Mouse (Mus musculus): ENCODE results near the gene Gyg.
A peak's percentile ranks its signal among the peaks of the same experiment; 100 is the strongest.
"Not testable (repeated sequence)": the region's sequence is repeated elsewhere in the genome, so short reads cannot be mapped to it uniquely, and the experiment has no call there.

Gene Gyg

GRCm38 (mm10) chr3:20130456-20131349 lies 24.4 kb downstream of the Gyg start:
- no peak for DNase-seq

- no peak for DNase-seq
Measured at GRCm38 (mm10) chr3:20129491-20129890, 25.6 kb downstream of the Gyg start.

- DNase-seq: no peak
Measured at GRCm38 (mm10) chr3:20127047-20127595, 28.0 kb downstream of the Gyg start.

- no peak for DNase-seq
Measured at GRCm38 (mm10) chr3:20125604-20126003, 29.5 kb downstream of the Gyg start.

GRCm38 (mm10) chr3:20121582-20121981 lies 33.5 kb downstream of the Gyg start:
- DNase-seq: not testable (repeated sequence)

- no peak for DNase-seq
Measured at GRCm38 (mm10) chr3:20119686-20120244, 35.4 kb downstream of the Gyg start.

GRCm38 (mm10) chr3:20119044-20119591 lies 36.0 kb downstream of the Gyg start:
- DNase-seq: no peak

DNA sequence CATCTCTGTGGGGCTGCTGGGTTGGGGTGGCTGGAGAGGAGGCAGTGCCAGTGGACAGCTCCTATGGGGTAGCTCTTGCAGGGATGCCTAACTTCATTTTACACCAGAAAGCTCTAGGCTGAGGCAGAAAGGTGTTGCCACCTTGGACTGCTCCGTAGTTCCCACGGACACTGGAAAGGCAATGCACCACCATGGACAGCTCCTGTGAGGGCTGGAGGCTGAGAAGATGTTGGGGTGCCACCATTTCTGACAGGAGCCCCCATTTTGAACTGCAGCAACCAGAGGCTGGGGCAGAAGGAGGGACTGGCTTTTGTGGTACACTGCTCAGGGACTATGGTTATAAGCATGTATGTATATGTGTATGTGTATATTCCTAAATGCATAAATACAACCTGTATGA lies 43.2 kb downstream of the Gyg start:
- peak; percentile 4 for DNase-seq

GRCm38 (mm10) chr3:20108881-20109280 lies 46.2 kb downstream of the Gyg start:
- DNase-seq: no peak

DNA sequence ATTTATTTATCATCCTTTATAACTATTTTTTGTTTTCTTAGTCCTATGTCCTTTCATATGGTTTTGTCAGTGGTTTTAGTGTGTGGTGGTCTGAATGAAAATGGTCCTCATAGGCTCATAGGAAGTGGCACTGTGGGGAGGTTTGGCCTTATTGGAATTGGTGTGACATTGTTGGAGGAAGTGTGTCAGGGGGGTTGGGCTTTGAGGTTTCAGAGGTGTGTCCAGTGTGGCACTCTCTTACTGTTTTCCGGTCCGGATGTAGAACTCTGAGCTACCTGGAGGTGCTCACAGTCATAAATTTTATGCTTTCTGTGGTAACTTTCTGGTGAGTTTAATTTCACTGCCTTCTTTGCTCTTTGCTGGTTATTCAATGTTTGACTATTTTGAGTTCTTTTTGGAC lies 50.3 kb downstream of the Gyg start:
- DNase-seq: no peak

DNA sequence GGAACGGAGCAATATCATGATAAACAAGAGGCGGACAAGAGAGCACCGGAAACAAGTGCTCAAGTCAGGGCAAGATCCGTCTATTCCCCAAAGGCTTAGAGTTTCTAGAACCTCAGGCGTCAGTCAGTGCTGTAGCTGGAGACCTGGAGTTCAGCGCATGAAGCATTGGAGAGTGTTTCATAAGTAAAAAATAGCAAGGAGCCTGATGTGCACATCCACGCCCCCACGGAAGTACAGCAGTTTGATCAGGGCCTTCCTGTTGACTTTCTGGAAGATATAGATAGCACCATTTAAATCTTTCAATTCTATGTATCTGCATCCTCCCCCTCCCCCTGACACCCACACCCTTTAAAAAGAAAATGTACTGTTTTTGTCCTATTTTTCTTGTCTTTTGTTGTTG lies 50.8 kb downstream of the Gyg start:
- no peak for DNase-seq

- no peak for DNase-seq
Measured at GRCm38 (mm10) chr3:20103830-20104229, 51.3 kb downstream of the Gyg start.

DNA sequence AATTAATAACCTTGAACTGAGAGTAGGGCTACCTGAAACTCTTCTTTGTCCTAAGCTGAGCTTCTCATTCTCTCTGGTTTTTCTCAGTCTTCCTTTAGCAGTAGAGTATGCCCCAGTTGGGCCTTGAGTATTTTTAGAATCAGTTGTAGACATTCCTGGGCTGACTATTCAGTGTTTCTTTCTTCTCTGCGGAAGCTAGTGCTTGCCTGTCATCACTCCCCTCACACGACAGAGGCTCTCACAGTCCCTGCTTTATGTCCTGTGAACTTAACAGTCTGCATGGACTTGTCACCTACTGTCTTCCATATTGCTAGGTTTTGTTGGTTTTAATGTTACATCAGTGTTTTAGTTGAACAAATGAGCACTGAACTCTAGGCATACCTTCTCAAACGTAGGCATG lies 73.0 kb downstream of the Gyg start:
- no peak for DNase-seq

GRCm38 (mm10) chr3:20076145-20077053 lies 78.7 kb downstream of the Gyg start:
- no peak for DNase-seq
